10 mouse cellular contexts compared by ENCODE assay signal in the genomic region with DNA sequence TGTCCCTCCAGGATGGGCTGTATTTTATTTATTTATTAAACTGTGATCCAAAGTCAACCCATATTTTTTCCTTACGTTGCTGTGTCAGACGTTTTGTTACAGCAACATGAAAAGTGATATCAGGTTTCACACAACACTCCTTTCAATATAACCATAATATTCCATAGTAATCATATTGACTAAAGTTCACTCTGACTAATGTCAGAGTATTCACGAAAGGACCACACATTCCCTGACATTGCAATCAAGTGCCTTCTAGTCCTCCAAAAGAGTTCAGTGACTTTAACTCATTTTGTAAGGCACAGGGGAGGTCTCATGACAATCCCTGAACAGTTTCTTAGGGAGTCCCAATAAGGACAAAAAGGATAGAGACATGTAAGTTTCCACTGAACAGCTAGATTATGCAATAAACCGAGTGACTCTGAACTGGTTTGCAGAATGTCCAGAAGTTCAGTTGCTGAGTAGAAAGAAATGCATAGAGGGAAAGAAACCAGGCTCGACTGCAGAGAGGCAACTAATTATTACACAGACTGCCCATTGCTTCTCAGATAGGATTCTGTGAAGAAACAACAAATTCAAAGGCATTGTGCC. TPM values are rescaled to one million over a fixed set of nuclear protein-coding genes. Genes with fewer than 3 reads are reported as not detected.
DNase-seq lines count a peak whose midpoint lies in the region; ATAC-seq and TF ChIP-seq lines count a peak whose summit lies in the region.
"Had no signal": no experiment of that assay in that cellular context is flagged by ENCODE, and none has a peak within 500 bp of the region (broad histone marks: within the 10 kb centered on the region; RNA-seq: fewer than 3 reads in every experiment).

No protein-coding gene starts in this region.

- H3K4me3 ChIP-seq in gastrocnemius, adult 2 months: peak overlapping the region; percentile 67
- H3K4me3 ChIP-seq in liver, adult 2 months (ENCODE audit: insufficient read depth, low read depth, low read length): peak overlapping the region; percentile 7; the same call in 1 of the 2 replicates
- no peak overlapping the region for H3K4me3 ChIP-seq in liver, embryonic 11.5 days (ENCODE audit: low read depth, low read length)
- no peak overlapping the region for H3K4me3 ChIP-seq in small intestine, adult 2 months (ENCODE audit: low read depth, low read length)
- no peak overlapping the region for H3K4me3 ChIP-seq in forebrain, embryonic 10.5 days
- H3K4me3 ChIP-seq: embryonic facial prominence, embryonic 15.5 days had no signal

- no peak overlapping the region for H3K9ac ChIP-seq in liver, adult 2 months (ENCODE audit: low read depth, low read length)
- no peak overlapping the region for H3K9ac ChIP-seq in liver, embryonic 11.5 days (ENCODE audit: low read depth, low read length)
- H3K9ac ChIP-seq: embryonic facial prominence, embryonic 15.5 days; forebrain, postnatal 0 days had no signal

- H3K27me3 ChIP-seq in liver, adult 2 months (ENCODE audit: control insufficient read depth, insufficient read depth, low read length): no peaks in the 10 kb centered on the region
- no peaks in the 10 kb centered on the region for H3K27me3 ChIP-seq in liver, embryonic 11.5 days (replicated peaks; ENCODE audit: control insufficient read depth, insufficient read depth, low read length)
- no peaks in the 10 kb centered on the region for H3K27me3 ChIP-seq in small intestine, adult 2 months (ENCODE audit: control insufficient read depth, insufficient read depth, low read length)
- no peaks in the 10 kb centered on the region for H3K27me3 ChIP-seq in forebrain, embryonic 10.5 days (ENCODE audit: poor library complexity, severe bottlenecking)
- H3K27me3 ChIP-seq: embryonic facial prominence, embryonic 15.5 days had no signal

- TF ChIP-seq POLR2A in liver, adult 2 months (IDR thresholded peaks at IDR 0.05; ENCODE audit: extremely low read depth, insufficient read depth, low read length): no peak
- no peak for TF ChIP-seq POLR2A in small intestine, adult 2 months (IDR thresholded peaks at IDR 0.05; ENCODE audit: low read depth, low read length)

- H3K27ac ChIP-seq in gastrocnemius, adult 2 months: peak overlapping the region; percentile 86
- H3K27ac ChIP-seq in liver, adult 2 months (replicated peaks; ENCODE audit: insufficient read depth, low read depth, low read length): peak overlapping the region; percentile 74
- H3K27ac ChIP-seq in liver, embryonic 11.5 days (ENCODE audit: low read depth, low read length): peak overlapping the region; percentile 17; the same call in 1 of the 2 replicates
- H3K27ac ChIP-seq in small intestine, adult 2 months (ENCODE audit: insufficient read depth, low read depth, low read length): peak overlapping the region; percentile 99
- H3K27ac ChIP-seq in forebrain, embryonic 10.5 days: no peak overlapping the region
- H3K27ac ChIP-seq: embryonic facial prominence, embryonic 15.5 days had no signal

- no peak for TF ChIP-seq CTCF in gastrocnemius, adult 2 months (IDR thresholded peaks at IDR 0.05)
- TF ChIP-seq CTCF in liver, adult 2 months (IDR thresholded peaks at IDR 0.05; ENCODE audit: low read depth, low read length): no peak
- TF ChIP-seq CTCF in small intestine, adult 2 months (IDR thresholded peaks at IDR 0.05; ENCODE audit: extremely low read depth, insufficient read length, insufficient replicate concordance, low read depth, low read length): no peak

- 0 out of 2 replicates have a peak, but pooled peaks have one; percentile 7 for ATAC-seq in liver, embryonic 11.5 days (replicated peaks; ENCODE audit: low FRiP score)

- 25% methylated on average over 5 of the region's 5 CpGs for WGBS in liver, adult 2 months
- 75% methylated on average over 5 of the region's 5 CpGs for WGBS in liver, embryonic 11.5 days
- WGBS in small intestine, adult 2 months: 25% methylated on average over 5 of the region's 5 CpGs
- 82% methylated on average over 5 of the region's 5 CpGs for WGBS in forebrain, embryonic 10.5 days

- intact Hi-C loops in gastrocnemius, adult 2 months (cut with DNase I): loop anchor here (10.0 kb wide), 1 partner anchor 126 kb away; no protein-coding TSS in a partner anchor

- H3K4me1 ChIP-seq in liver, adult 2 months (ENCODE audit: control insufficient read depth, insufficient read depth, low read length): peaks cover 13% of the 10 kb centered on the region; the same call in 1 of the 2 replicates
- no peaks in the 10 kb centered on the region for H3K4me1 ChIP-seq in liver, embryonic 11.5 days (replicated peaks; ENCODE audit: control insufficient read depth, insufficient read depth, low read length)
- peaks cover 4% of the 10 kb centered on the region; the same call in 1 of the 2 replicates for H3K4me1 ChIP-seq in small intestine, adult 2 months (ENCODE audit: control insufficient read depth, insufficient read depth, insufficient read length, low read length)
- H3K4me1 ChIP-seq in forebrain, embryonic 10.5 days: no peaks in the 10 kb centered on the region
- H3K4me1 ChIP-seq: embryonic facial prominence, embryonic 15.5 days had no signal

- H3K9me3 ChIP-seq in liver, embryonic 11.5 days (ENCODE audit: control insufficient read depth, low read length): no peaks in the 10 kb centered on the region
- no peaks in the 10 kb centered on the region for H3K9me3 ChIP-seq in forebrain, embryonic 10.5 days
- H3K9me3 ChIP-seq: embryonic facial prominence, embryonic 15.5 days had no signal

- peaks cover 3% of the 10 kb centered on the region for H3K36me3 ChIP-seq in liver, adult 2 months (ENCODE audit: control insufficient read depth, insufficient read depth, low read length)
- no peaks in the 10 kb centered on the region for H3K36me3 ChIP-seq in liver, embryonic 11.5 days (ENCODE audit: control insufficient read depth, insufficient read depth, low read length)
- H3K36me3 ChIP-seq in small intestine, adult 2 months (ENCODE audit: control insufficient read depth, insufficient read depth, low read length): no peaks in the 10 kb centered on the region
- H3K36me3 ChIP-seq in forebrain, embryonic 10.5 days (replicated peaks): no peaks in the 10 kb centered on the region
- H3K36me3 ChIP-seq: embryonic facial prominence, embryonic 15.5 days had no signal

- DNase-seq in gastrocnemius, adult 2 months: no peak
- DNase-seq in gastrocnemius, postnatal 4 days (ENCODE audit: low spot score in 2 of 2): no peak
- no peak for DNase-seq in liver, adult 2 months (ENCODE audit: extremely low read depth, low read depth, low spot score)
- no peak for DNase-seq in liver
- DNase-seq in liver, embryonic 11.5 days (ENCODE audit: low spot score): no peak
- DNase-seq in forebrain, embryonic 10.5 days (ENCODE audit: extremely low spot score, low spot score): no peak
- DNase-seq in adrenal gland, postnatal 25 days: no peak

- peak overlapping the region; percentile 3; the same call in 1 of the 2 replicates for H3K4me2 ChIP-seq in liver, embryonic 11.5 days
- H3K4me2 ChIP-seq: embryonic facial prominence, embryonic 15.5 days had no signal

- no peaks in the 10 kb centered on the region; the same call in 1 of the 2 replicates for H3K79me2 ChIP-seq in liver, adult 2 months (ENCODE audit: control insufficient read depth, insufficient read depth, low read length)

RNA-seq across cellular contexts. Expression of a gene that starts 0.4 kb away (rescaled TPM):
- total RNA-seq in gastrocnemius, adult 2 months (2021): 1 to 10 TPM; 1.2 to 1.8 TPM
- total RNA-seq in gastrocnemius, postnatal 4 days (2021): 1 to 10 TPM; 2.2 to 3.1 TPM
- 107 and 121 TPM in 2 replicates for total RNA-seq in liver, adult 2 months (2014; rRNA removed)
- 35.3 and 39.8 TPM in 2 replicates for polyA plus RNA-seq in liver, adult 2 months (2012; rRNA removed)
- 5.5 and 6.1 TPM in 2 replicates for polyA plus RNA-seq in liver, embryonic 11.5 days (2014; fragmentation: Nextera tagmentation; extraction: Ambion mirVana)
- polyA plus RNA-seq in small intestine, adult 2 months (2012; rRNA removed): 6.6 and 20.4 TPM in 2 replicates
- 0.21 and 0.28 TPM in 2 replicates for polyA plus RNA-seq in forebrain, embryonic 10.5 days (2016; fragmentation: Nextera tagmentation; extraction: Ambion mirVana)
- total RNA-seq in adrenal gland, postnatal 25 days (2021): 5.4 and 5.9 TPM in 2 replicates

Comparison
In these comparisons a context has a peak if more than half of its experiments do, and no peak if none do; other contexts are left out.
1. H3K4me3 ChIP-seq: peak in gastrocnemius, adult 2 months (single experiment) and liver, adult 2 months (single experiment); none in liver, embryonic 11.5 days (single experiment), small intestine, adult 2 months (single experiment) and forebrain, embryonic 10.5 days (single experiment).
2. RNA of a gene that starts 0.4 kb away (total RNA-seq): 107 to 121 TPM in liver, adult 2 months; 5.4 to 5.9 TPM in adrenal gland, postnatal 25 days, 2.2 to 3.1 TPM in gastrocnemius, postnatal 4 days and 1.2 to 1.8 TPM in gastrocnemius, adult 2 months; every median in the first group is over 10 times any median in the second.